Mouse (Mus musculus): ENCODE results near the gene Tmem253.

- TF ChIP-seq CTCF (IDR thresholded peaks at IDR 0.05; ENCODE audit: borderline replicate concordance, extremely low read depth, insufficient read depth, insufficient read length) (no peak), POLR2A (IDR thresholded peaks at IDR 0.05; ENCODE audit: borderline replicate concordance, extremely low read depth, insufficient read depth, insufficient read length, poor library complexity, severe bottlenecking) (no peak)
These were observed 6.1 kb upstream of the Tmem253 start for GRCm38 (mm10) chr14:52009361-52009760.

Measured in brain, embryonic 14.5 days (tissue).